Mouse (Mus musculus) C2C12 (cell line): ENCODE results near the gene Dock2.

Source experiments
- CTCF ChIP-seq: IDR thresholded peaks from one replicate; pipeline ENCODE4 v1.5.1; 2011; ENCODE audit not compliant: control insufficient read depth, insufficient read depth, insufficient read length
- MAX ChIP-seq: IDR thresholded peaks from one replicate; pipeline ENCODE4 v1.6.1; 2011; ENCODE audit warnings: mild to moderate bottlenecking, control low read depth

DNA sequence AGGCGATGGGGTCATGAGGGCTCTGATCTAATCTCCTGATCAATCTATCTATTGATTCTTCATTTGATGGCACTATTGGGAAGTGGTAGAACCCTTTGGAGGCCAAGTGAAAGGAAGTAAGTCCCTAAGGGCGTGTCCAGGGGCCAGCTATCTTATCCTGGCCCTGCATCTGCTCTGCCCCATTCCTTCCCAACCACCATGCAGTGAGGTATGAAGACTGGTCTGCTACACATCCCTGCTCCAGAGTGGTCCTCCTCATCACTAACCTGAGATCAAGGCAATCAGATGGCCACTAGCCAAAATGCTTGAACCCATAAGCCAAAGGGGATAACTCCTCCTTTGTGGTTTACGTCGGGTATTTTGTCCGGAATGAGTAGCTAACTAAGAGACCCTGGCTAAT is 256.5 kb downstream of the Dock2 start:
- no peak for TF ChIP-seq MAX
- TF ChIP-seq CTCF: no peak
